Comparison of ENCODE assay signal across 8 mouse cellular contexts in the genomic region with DNA sequence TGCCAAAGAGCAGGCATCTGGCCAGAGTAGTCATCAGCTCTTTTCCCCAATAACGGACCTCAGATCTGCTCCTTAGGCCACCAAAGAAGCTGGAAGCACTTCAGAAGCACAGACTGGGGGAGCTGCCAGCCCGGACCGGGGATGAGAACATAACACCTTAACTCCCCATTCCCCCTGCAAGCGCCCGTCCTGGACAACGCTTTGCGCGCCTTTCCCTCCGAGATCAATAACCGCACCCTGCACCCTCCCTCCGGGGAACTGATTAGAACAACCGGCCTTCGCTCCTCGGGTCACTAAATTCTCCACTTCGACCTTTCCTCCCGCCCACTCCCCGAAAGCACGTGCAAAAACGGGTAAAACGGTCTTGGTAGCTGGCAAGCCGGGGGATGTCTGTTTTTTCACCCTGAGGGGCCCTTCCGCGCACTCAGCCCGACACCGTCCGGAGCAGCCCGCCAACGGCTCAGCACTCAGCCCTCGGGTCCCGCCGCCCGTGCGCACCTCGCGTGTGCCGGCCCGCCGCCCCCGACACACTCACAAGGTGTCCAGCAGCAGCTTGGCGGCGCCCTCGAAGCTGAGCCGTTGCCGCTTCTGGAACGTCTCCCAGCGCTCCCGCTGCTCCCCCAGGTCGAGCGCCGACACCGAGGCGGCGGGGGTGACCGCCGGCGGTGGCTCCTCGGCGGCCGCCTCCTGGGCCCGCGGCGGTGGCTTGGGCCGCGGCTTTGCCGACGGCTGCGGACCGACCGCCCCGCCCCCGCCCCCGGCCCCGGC. TPM values are rescaled to one million over a fixed set of nuclear protein-coding genes. Genes with fewer than 3 reads are reported as not detected.
DNase-seq lines count a peak whose midpoint lies in the region; ATAC-seq and TF ChIP-seq lines count a peak whose summit lies in the region.

No protein-coding gene starts in this region.

- WGBS in cerebellum, adult 2 months: under 1% methylated on average over 49 of the region's 73 CpGs
- under 1% methylated on average over 68 of the region's 73 CpGs for WGBS in forebrain, postnatal 0 days

- peak overlapping the region; percentile 63 for H3K27ac ChIP-seq in cerebellum, adult 2 months (ENCODE audit: insufficient read depth, low read length)
- peak overlapping the region; percentile 90 for H3K27ac ChIP-seq in forebrain, postnatal 0 days (ENCODE audit: low read depth, low read length)

- H3K9ac ChIP-seq in forebrain, postnatal 0 days: peak overlapping the region; percentile 93

- H3K27me3 ChIP-seq in cerebellum, adult 2 months (ENCODE audit: control insufficient read depth, insufficient read depth, low read length): no peaks in the 10 kb centered on the region
- no peaks in the 10 kb centered on the region for H3K27me3 ChIP-seq in forebrain, postnatal 0 days (ENCODE audit: insufficient read depth, low read length)

- H3K4me1 ChIP-seq in cerebellum, adult 2 months (ENCODE audit: control insufficient read depth, insufficient read depth, low read length): peaks cover 3% of the 10 kb centered on the region
- H3K4me1 ChIP-seq in forebrain, postnatal 0 days (ENCODE audit: insufficient read depth): peaks cover 9% of the 10 kb centered on the region

- 0 out of 2 replicates have a peak, but pooled peaks cover 4% of the 10 kb centered on the region for H3K36me3 ChIP-seq in forebrain, postnatal 0 days (ENCODE audit: insufficient read depth)

- TF ChIP-seq CTCF in cerebellum, adult 2 months (IDR thresholded peaks at IDR 0.05; ENCODE audit: borderline replicate concordance, insufficient read depth, low read depth, low read length): no peak
- TF ChIP-seq CTCF in forebrain, postnatal 0 days (IDR thresholded peaks at IDR 0.05; ENCODE audit: low read depth): 0 out of 2 replicates have a peak, but pooled peaks have one; percentile 6

- DNase-seq in Muller cell, postnatal 12 days (ENCODE audit: inconsistent ontology term): peak; percentile 69
- peak; percentile 66 to 74 for DNase-seq in cerebellum, adult 2 months
- peak; percentile 60 for DNase-seq in forebrain, postnatal 0 days
- DNase-seq in layer of hippocampus, postnatal 36 days: peak; percentile 43 to 54
- peak; percentile 70 to 71 for DNase-seq in lung, postnatal 4 days
- DNase-seq in right cerebral cortex, adult 18-20 months: peak; percentile 44
- DNase-seq in urinary bladder, postnatal 14 days (ENCODE audit: low spot score): peak; percentile 57

- no peaks in the 10 kb centered on the region for H3K9me3 ChIP-seq in forebrain, postnatal 0 days (ENCODE audit: low read length)

- TF ChIP-seq POLR2A in cerebellum, adult 2 months (IDR thresholded peaks at IDR 0.05; ENCODE audit: borderline replicate concordance, insufficient read depth, low read length): no peak

- ATAC-seq in forebrain, postnatal 0 days: peak; percentile 81
- ATAC-seq in hematopoietic stem cell, adult 5-6 weeks (replicated peaks in 1 of 2; ENCODE audit: insufficient read depth in 1 of 2, low FRiP score in 2 of 2, low TSS enrichment in 1 of 2, low read depth in 1 of 2, poor library complexity in 2 of 2, severe bottlenecking in 2 of 2): peak; percentile 32 to 52; a peak in 2 of 4 replicates

- H3K4me2 ChIP-seq in forebrain, postnatal 0 days (ENCODE audit: low read depth): peak overlapping the region; percentile 81

- H3K4me3 ChIP-seq in cerebellum, adult 2 months (replicated peaks; ENCODE audit: insufficient read depth, low read depth, low read length): peak overlapping the region; percentile 92
- H3K4me3 ChIP-seq in forebrain, postnatal 0 days (ENCODE audit: low read depth, low read length): peak overlapping the region; percentile 85

RNA-seq across cellular contexts. Expression of gene Cenpv, which starts 0.6 kb away (rescaled TPM):
- 46.7 and 52.4 TPM in 2 replicates for polyA plus RNA-seq in cerebellum, adult 2 months (2012; rRNA removed)
- total RNA-seq in forebrain, postnatal 0 days (2014; rRNA removed): 79.0 and 112 TPM in 2 replicates
- polyA plus RNA-seq in forebrain, postnatal 0 days (2015; fragmentation: Nextera tagmentation; extraction: Ambion mirVana): 50.8 and 68.0 TPM in 2 replicates
- total RNA-seq in hematopoietic stem cell, adult 5-6 weeks (2017): 11.5 and 33.0 TPM in 2 replicates
- 10 to 100 TPM; 37.6 to 39.6 TPM for total RNA-seq in layer of hippocampus, postnatal 36 days (2021)

RNA-seq across cellular contexts. Expression of gene Ubb, which starts 12.5 kb away (rescaled TPM):
- polyA plus RNA-seq in cerebellum, adult 2 months (2012; rRNA removed): 3,782 and 4,320 TPM in 2 replicates
- total RNA-seq in forebrain, postnatal 0 days (2014; rRNA removed): 1,115 and 1,190 TPM in 2 replicates
- 4,663 and 5,112 TPM in 2 replicates for polyA plus RNA-seq in forebrain, postnatal 0 days (2015; fragmentation: Nextera tagmentation; extraction: Ambion mirVana)
- 1,136 and 1,520 TPM in 2 replicates for total RNA-seq in hematopoietic stem cell, adult 5-6 weeks (2017)
- total RNA-seq in layer of hippocampus, postnatal 36 days (2021): 1,000 to 10,000 TPM; 1,774 to 1,889 TPM

RNA-seq across cellular contexts. Expression of gene Trpv2, which starts 35.8 kb away (rescaled TPM):
- polyA plus RNA-seq in cerebellum, adult 2 months (2012; rRNA removed): 22.0 and 23.7 TPM in 2 replicates
- total RNA-seq in forebrain, postnatal 0 days (2014; rRNA removed): 38.1 and 46.6 TPM in 2 replicates
- 21.6 and 26.2 TPM in 2 replicates for polyA plus RNA-seq in forebrain, postnatal 0 days (2015; fragmentation: Nextera tagmentation; extraction: Ambion mirVana)
- 24.5 TPM in 2 replicates for total RNA-seq in hematopoietic stem cell, adult 5-6 weeks (2017)
- 10 to 100 TPM; 13.1 to 13.9 TPM for total RNA-seq in layer of hippocampus, postnatal 36 days (2021)

Comparison
In these comparisons a context has a peak if more than half of its experiments do, and no peak if none do; other contexts are left out.
1. Peak in every context shown above with its lines: DNase-seq, ATAC-seq, H3K4me3 ChIP-seq and H3K27ac ChIP-seq.